Mouse (Mus musculus) limb, embryonic 13.5 days (tissue): ENCODE data around the gene Olfr47. TPM values are rescaled to one million over a fixed set of nuclear protein-coding genes. Genes with fewer than 3 reads are reported as not detected.

Source experiments
- ATAC-seq: fragments of 200-750 bp; cut with Nextera tagmentation; 2 replicates; pipeline ENCODE4 v1.8.0; 2017; ENCODE audit warnings: low read depth, moderate number of reproducible peaks, moderate TSS enrichment; ENCODE audit not compliant: low FRiP score
- H3K27ac ChIP-seq: fragments of 300-500 bp; sonication (generic); 2 replicates; pipeline ENCODE4 v1.5.1; 2015; ENCODE audit warnings: inconsistent platforms, mild to moderate bottlenecking, moderate library complexity
- H3K27me3 ChIP-seq: fragments of 300-500 bp; sonication (generic); 2 replicates; pipeline ENCODE4 v1.6.1; 2015; ENCODE audit warnings: mild to moderate bottlenecking, inconsistent platforms
- H3K36me3 ChIP-seq: fragments of 300-500 bp; sonication (generic); 2 replicates; pipeline ENCODE4 v1.6.1; 2015; ENCODE audit warnings: inconsistent platforms, mild to moderate bottlenecking, moderate library complexity
- H3K4me1 ChIP-seq: fragments of 300-500 bp; sonication (generic); 2 replicates; pipeline ENCODE4 v1.6.1; 2015; ENCODE audit warnings: inconsistent platforms
- H3K4me2 ChIP-seq: fragments of 300-500 bp; sonication (generic); replicated peaks from 2 replicates; pipeline ENCODE4 v1.6.1; 2015; ENCODE audit warnings: inconsistent platforms, mild to moderate bottlenecking, moderate library complexity
- H3K4me3 ChIP-seq: fragments of 300-500 bp; sonication (generic); 2 replicates; pipeline ENCODE4 v1.5.1; 2015; ENCODE audit warnings: moderate library complexity, mild to moderate bottlenecking, inconsistent platforms
- H3K9ac ChIP-seq: fragments of 300-500 bp; sonication (generic); 2 replicates; pipeline ENCODE4 v1.6.1; 2015; ENCODE audit warnings: mild to moderate bottlenecking, inconsistent platforms
- H3K9me3 ChIP-seq: fragments of 300-500 bp; sonication (generic); 2 replicates; pipeline ENCODE4 v1.6.1; 2016; ENCODE audit warnings: inconsistent platforms
- WGBS: fragments of 180-500 bp; shearing (Covaris S2); methylation state at CpG from one replicate; pipeline ENCODE4 v1.1.7; 2015; 5-methylcytosine and 5-hydroxymethylcytosine counted together
- polyA plus RNA-seq: library from polyadenylated mRNA; unstranded; fragments of >200 nt; fragmentation: Nextera tagmentation; extraction: Ambion mirVana; gene quantifications from 2 replicates; pipeline ENCODE4 v1.2.1, GENCODE M21; 2015

Gene Olfr47
- polyA plus RNA-seq, 1 experiment from 2014 or later, result not detected

DNA sequence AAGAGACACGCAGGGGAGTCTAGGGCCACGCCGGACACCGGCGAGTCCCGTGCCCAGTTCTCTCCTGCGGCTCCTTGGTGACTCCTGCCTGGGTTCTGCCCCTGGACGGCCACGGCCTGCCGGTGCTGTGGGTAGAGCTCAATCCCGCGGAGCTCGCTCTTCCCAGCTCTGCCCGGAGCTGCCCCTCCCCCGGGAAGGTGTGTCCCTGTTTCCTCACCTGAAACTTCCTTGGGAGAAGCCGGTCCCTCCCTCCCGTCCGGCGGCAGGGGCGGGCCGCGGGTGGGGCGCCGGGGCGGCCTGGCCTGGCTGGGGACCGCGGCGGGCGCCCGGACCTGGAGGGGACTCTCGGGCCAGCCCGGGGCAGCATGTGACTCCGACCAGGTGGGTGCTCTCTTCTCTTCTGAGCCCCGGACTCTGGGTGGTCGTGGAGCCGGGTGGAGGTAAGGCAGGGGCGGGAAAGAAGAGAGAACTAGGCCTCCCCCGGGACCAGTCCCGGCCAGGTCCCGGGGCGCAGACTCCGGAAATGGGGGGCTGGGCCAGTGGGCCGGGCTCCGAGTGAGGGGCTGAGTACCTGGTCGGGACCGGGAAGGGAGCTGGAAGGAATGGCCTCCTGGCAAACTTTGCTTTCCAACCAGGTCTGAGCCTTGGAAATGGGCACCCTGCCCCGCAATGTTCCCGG lies 34.2 kb downstream of the Olfr47 start, which contains the start of gene Arhgef5:
TSS of gene Arhgef5 (plus strand) at position 220 of the 679 bp plus-strand sequence.
- Histone ChIP-seq H3K4me3 (peak within 1 kb of the TSS; percentile 68), H3K36me3 (no peaks in the 10 kb centered on the region), H3K9ac (peak within 1 kb of the TSS; percentile 81), H3K27ac (no peak within 1 kb of the TSS), H3K4me1 (0 out of 2 replicates have a peak, but pooled peaks cover 10% of the 10 kb centered on the region), H3K4me2 (peak within 1 kb of the TSS; percentile 86), H3K9me3 (no peaks in the 10 kb centered on the region), H3K27me3 (no peaks in the 10 kb centered on the region)
- ATAC-seq, result peak; percentile 88
- WGBS, result under 1% methylated on average over 46 of the region's 48 CpGs

DNA sequence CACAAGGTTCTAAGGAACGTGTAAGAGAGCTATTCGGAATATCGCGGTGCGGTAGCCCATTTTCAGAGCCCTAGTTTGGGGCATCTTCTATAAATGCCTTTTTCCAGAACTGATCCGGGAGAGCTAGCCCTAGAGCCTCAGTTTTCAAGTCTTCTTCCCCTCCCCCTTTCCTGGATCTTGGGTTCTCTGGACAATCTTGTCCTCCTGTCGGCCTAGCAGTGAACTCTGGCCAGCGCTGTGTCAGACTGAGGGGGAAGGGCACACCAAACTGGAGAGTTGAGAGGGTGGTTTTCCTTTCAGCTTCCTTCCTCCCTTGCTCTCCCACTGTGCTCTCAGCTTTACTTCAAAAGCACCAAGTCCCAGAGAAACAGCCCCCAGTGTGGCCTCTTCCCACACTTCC lies 35.0 kb downstream of the Olfr47 start:
- Histone ChIP-seq H3K4me2 (peak overlapping the region; percentile 86), H3K27me3 (no peaks in the 10 kb centered on the region), H3K4me3 (peak overlapping the region; percentile 68), H3K9ac (peak overlapping the region; percentile 81), H3K27ac (no peak overlapping the region), H3K36me3 (no peaks in the 10 kb centered on the region), H3K9me3 (no peaks in the 10 kb centered on the region), H3K4me1 (0 out of 2 replicates have a peak, but pooled peaks cover 10% of the 10 kb centered on the region)
- 3% methylated on average over 8 of the region's 8 CpGs for WGBS
- ATAC-seq, result peak; percentile 66; the same call in 1 of the 2 replicates

DNA sequence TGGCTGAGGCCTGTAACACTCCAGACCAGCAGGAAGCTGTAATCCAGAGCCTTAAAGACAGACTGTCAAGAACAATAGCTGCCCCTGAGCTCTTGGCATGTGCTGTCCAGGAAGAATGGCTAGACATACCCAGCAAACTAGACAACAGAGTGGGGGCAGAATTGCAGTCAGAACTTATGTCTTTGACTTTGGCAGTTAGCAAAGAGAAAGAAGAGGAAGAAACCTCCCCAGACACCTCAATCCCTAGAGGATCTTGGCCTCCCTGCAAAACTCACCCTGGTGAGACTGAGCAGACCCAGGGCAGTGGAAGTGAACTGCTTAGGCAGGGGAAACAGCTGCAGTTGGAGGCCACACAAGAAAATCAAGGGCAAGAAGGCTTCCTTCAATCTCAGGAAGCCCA lies 41.3 kb downstream of the Olfr47 start:
- H3K4me1 ChIP-seq, result no peaks in the 10 kb centered on the region
- no peak overlapping the region for H3K4me3 ChIP-seq
- no peak overlapping the region for H3K9ac ChIP-seq
- H3K9me3 ChIP-seq, result no peaks in the 10 kb centered on the region
- peak overlapping the region; percentile 10; the same call in 1 of the 2 replicates for H3K27ac ChIP-seq
- peaks cover 33% of the 10 kb centered on the region; the same call in 1 of the 2 replicates for H3K36me3 ChIP-seq
- no peak for ATAC-seq
- H3K27me3 ChIP-seq, result no peaks in the 10 kb centered on the region
- no peak overlapping the region for H3K4me2 ChIP-seq

- ATAC-seq, result no peak
- H3K4me3 ChIP-seq, result no peak overlapping the region
Observed at GRCm38 (mm10) chr6:43274123-43274522, 42.8 kb downstream of the Olfr47 start.

GRCm38 (mm10) chr6:43278247-43278646 lies 46.9 kb downstream of the Olfr47 start:
- Histone ChIP-seq H3K4me1 (no peaks in the 10 kb centered on the region), H3K9ac (no peak overlapping the region), H3K4me2 (no peak overlapping the region), H3K27me3 (no peaks in the 10 kb centered on the region), H3K9me3 (no peaks in the 10 kb centered on the region), H3K4me3 (no peak overlapping the region), H3K27ac (no peak overlapping the region), H3K36me3 (peaks cover 66% of the 10 kb centered on the region)
- ATAC-seq, result no peak

More at GRCm38 (mm10) chr6:43274123-43274522, 42.8 kb downstream of the Olfr47 start:
- H3K27ac ChIP-seq, result no peak overlapping the region
- WGBS, result 89% methylated on average over 4 of the region's 4 CpGs
- H3K9me3 ChIP-seq, result no peaks in the 10 kb centered on the region
- no peak overlapping the region for H3K9ac ChIP-seq
- H3K36me3 ChIP-seq, result peaks cover 33% of the 10 kb centered on the region; the same call in 1 of the 2 replicates
- H3K4me2 ChIP-seq, result no peak overlapping the region
- no peaks in the 10 kb centered on the region for H3K27me3 ChIP-seq
- no peaks in the 10 kb centered on the region for H3K4me1 ChIP-seq

GRCm38 (mm10) chr6:43280481-43280880 lies 49.2 kb downstream of the Olfr47 start:
- Histone ChIP-seq H3K36me3 (peaks cover 56% of the 10 kb centered on the region), H3K4me3 (no peak overlapping the region)
- WGBS, result 92% methylated on average over 5 of the region's 5 CpGs

More at GRCm38 (mm10) chr6:43280481-43280880, 49.2 kb downstream of the Olfr47 start:
- no peak for ATAC-seq
- no peaks in the 10 kb centered on the region for H3K9me3 ChIP-seq
- no peak overlapping the region for H3K4me2 ChIP-seq
- no peaks in the 10 kb centered on the region for H3K4me1 ChIP-seq
- no peak overlapping the region for H3K9ac ChIP-seq
- H3K27me3 ChIP-seq, result no peaks in the 10 kb centered on the region
- H3K27ac ChIP-seq, result no peak overlapping the region

Other genes with a start within 250 kb of the Olfr47 start
- gene Olfr441, start 125.2 kb upstream of the Olfr47 start, polyA plus RNA-seq, result not detected in 2 replicates
- not detected in 2 replicates for gene Olfr237-ps1, start 85.0 kb upstream of the Olfr47 start, polyA plus RNA-seq
- not detected in 2 replicates for gene Olfr437, start 68.2 kb upstream of the Olfr47 start, polyA plus RNA-seq
- not detected in 2 replicates for gene Olfr13, start 59.4 kb upstream of the Olfr47 start, polyA plus RNA-seq
- gene Olfr435, start 34.4 kb upstream of the Olfr47 start, polyA plus RNA-seq, result not detected in 2 replicates
- gene Olfr434, start 18.5 kb upstream of the Olfr47 start, polyA plus RNA-seq, result not detected in 2 replicates
- gene Arhgef5, start 34.1 kb downstream of the Olfr47 start, polyA plus RNA-seq, result 8.5 and 11.3 TPM in 2 replicates
- gene Nobox, start 78.0 kb downstream of the Olfr47 start, polyA plus RNA-seq, result not detected in 2 replicates